Mouse (Mus musculus) heart, postnatal 10 days (tissue): Measurements from ENCODE around the gene 4933402J07Rik. TPM values are rescaled to one million over a fixed set of nuclear protein-coding genes. Genes with fewer than 3 reads are reported as not detected.

Experiments used
- DNase-seq, 2 experiments: peaks; one replicate each; pipeline ENCODE4 v3.0.0; 2021
- intact Hi-C: fragments of 180-260 bp; cut with DNase I; formaldehyde crosslinking; loops from one replicate; pipeline ENCODE4 v1.15.1; 2025
- total RNA-seq, 2 experiments: library from RNA; stranded (reverse); gene quantifications; 2 replicates each; pipeline ENCODE4 v1.2.3; 2021

The 4933402J07Rik gene
- total RNA-seq, 2 experiments from 2014 or later, result not detected

- intact Hi-C loops, result no loop called here
- no peak for DNase-seq
Measured at GRCm38 (mm10) chr8:87619529-87619928, 55.9 kb downstream of the 4933402J07Rik start.

GRCm38 (mm10) chr8:87620225-87620624 lies 56.6 kb downstream of the 4933402J07Rik start:
- DNase-seq, result no peak
- intact Hi-C loops, result no loop called here

- intact Hi-C loops, result no loop called here
- no peak for DNase-seq
Measured at GRCm38 (mm10) chr8:87621181-87621580, 57.5 kb downstream of the 4933402J07Rik start.

- intact Hi-C loops, result no loop called here
- DNase-seq, result no peak
Measured at GRCm38 (mm10) chr8:87629656-87630055, 66.0 kb downstream of the 4933402J07Rik start.

- DNase-seq, result no peak
- intact Hi-C loops, result no loop called here
Measured at GRCm38 (mm10) chr8:87631776-87632175, 68.1 kb downstream of the 4933402J07Rik start.

GRCm38 (mm10) chr8:87636226-87636742 lies 72.6 kb downstream of the 4933402J07Rik start:
- intact Hi-C loops, result no loop called here
- no peak for DNase-seq

Other genes with a start within 250 kb of the 4933402J07Rik start
- under 1 TPM; 0.15 to 0.19 TPM for gene Cbln1, start 91.2 kb upstream of the 4933402J07Rik start, total RNA-seq